Mouse (Mus musculus): ENCODE measurements at regions not wholly inside any gene's neighbourhood (a gene's known extent, or its start where the extent isn't known, plus 50 kb on each side); places are given as distances from the start of the nearest gene placed in this dataset.

DNA sequence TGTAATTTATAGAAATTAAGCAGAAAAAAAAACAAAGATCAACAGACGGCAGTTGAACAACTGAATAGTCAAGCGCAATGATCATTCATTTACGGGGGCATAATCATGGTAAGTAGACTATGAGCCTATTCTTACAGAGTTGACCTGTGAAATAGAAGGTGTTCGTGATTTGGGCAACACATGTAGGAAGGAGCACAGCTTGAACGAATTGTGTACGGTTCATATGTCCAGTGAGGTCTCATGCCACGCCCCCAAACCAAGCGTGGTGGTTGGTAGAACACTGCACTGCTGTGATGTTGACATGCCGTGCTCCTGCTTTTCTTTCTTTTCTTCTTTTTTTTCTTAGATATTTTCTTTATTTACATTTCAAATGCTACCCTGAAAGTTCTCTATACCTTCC lies 563.1 kb downstream of the Etv1 start:
- DNase-seq (ENCODE audit: low read depth, low spot score), result no peak

DNA sequence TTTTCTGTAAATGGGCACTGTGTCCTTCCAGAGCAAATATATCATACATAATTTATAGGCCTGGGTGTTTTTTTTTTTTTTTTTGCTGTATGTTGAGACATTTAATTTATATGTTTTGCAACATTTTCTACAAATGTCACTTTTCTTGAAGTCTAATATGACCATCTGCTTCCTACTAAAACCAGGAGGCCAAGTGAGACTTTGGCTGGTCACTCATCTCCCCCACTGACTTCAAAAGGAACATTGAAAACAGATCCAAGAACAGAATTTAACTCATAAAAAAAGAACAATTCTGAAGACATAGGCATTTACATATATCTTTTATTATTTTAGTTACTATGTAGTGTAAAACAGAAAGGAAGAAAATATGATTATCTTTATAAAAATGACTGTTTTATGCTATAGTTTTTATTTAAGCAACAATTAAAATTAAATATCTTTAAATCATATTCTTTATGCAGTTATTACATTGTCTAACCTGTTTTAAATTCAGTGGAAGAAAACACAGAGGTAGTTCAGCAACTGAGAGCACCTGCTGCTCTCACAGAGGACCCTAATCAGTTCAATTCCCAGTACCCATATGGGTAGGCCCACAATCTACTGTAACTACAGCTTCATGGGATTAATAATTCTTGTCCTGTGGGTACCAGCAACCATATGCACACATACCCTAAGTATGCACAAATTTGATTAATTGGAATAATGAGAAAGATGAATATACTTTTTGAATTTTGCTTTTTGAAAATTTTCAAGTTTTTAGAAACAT lies 592.5 kb downstream of the Etv1 start:
- no peak for DNase-seq (ENCODE audit: low read depth, low spot score)

DNA sequence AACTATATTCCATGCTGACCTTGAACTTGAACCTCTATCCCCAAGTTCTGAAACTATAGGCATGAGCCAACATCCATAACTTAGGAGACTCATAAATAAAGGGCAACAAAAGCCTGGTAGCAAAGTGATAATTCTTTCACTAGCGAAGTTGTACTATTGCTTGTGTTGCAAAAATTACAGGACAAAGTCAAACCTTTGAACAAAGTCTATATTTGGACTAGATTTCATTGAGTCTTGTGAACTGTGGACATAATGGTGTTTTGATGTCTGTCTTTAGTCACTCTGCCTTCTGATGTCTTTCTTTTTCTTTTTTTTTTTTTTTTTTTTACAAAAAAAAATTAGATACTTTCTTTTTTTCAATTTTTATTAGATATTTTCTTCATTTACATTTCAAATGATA lies 594.5 kb downstream of the Etv1 start:
- DNase-seq (ENCODE audit: low read depth, low spot score), result no peak

Data from brain, embryonic 18.5 days (tissue).